Mouse (Mus musculus) gonadal fat pad, adult 2 months (tissue): Measurements from ENCODE around the gene Sirt6. TPM values are rescaled to one million over a fixed set of nuclear protein-coding genes. Genes with fewer than 3 reads are reported as not detected.

Experiments used
- DNase-seq: peaks from one replicate; pipeline ENCODE4 v3.0.0-alpha.2; 2012; ENCODE audit warnings: low read depth
- polyA plus RNA-seq: library from polyadenylated mRNA; depleted of rRNA; stranded (reverse); fragments of >200 nt; gene quantifications from 2 replicates; pipeline ENCODE4 v1.2.3, GENCODE M21; 2012; rRNA removed

Gene Sirt6
- polyA plus RNA-seq, 1 experiment, result 28.5 TPM

- no peak for DNase-seq
These were observed 32.0 kb downstream of the Sirt6 start for GRCm38 (mm10) chr10:81595599-81595998.

DNA sequence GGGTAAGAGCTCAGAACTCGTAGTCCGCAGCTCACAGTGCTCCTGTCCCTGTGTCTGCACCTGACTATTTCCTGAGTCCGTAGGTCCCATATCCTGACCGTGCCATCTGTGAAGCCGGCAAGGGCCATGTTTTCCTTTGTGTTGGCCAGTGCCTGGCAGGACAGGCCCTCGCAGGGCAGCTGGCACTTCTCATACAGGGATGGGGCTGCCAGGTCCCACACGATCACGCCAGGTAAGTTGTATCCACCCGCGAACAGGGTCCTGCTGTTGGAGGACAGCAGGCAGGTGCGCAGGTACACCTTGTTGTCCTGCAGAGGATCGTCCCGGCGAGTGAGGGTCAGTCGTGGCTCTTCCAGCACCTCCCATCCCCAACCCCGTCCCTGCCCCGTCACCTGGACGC is 33.7 kb downstream of the Sirt6 start:
- DNase-seq, result no peak

GRCm38 (mm10) chr10:81593223-81593622 is 34.4 kb downstream of the Sirt6 start:
- no peak for DNase-seq

DNA sequence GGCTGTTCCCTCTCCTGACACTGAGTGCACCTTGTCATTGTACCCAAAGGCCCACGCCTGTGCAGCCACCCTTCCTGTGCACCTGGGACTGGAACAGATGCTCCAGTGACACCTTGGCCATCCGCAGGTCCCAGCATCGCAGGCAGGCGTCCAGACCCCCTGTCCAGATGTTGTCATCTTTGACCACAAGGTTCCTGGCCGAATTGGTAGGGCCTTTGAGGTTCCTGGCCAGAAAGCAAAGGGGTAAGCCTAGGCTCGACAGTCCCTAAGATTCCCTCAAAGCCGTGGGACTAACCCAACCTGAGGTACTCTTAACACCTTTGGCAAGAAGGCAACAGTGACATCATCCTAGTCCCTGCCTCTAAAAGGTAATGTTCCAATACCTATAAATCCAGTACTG is 35.0 kb downstream of the Sirt6 start:
- no peak for DNase-seq

DNA sequence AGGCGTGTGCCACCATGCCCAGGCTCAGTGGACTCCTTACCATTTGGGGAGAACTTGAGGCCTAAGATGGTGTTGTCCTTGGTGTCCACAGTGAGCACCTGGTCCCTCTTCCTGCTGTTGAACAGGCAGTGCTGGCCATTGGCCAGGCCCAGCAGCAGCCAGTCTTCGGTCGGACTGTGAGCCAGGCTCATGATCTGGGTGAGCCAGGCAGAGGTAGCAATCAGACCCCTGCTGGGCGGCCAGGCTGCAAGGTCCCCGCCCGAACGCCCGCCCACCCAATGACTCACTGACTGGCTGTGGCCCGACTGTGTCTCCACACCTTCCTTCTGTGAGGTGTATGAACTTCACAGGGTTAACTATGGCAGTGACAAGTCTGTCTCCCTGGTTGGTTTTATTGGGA is 35.8 kb downstream of the Sirt6 start:
- no peak for DNase-seq

DNA sequence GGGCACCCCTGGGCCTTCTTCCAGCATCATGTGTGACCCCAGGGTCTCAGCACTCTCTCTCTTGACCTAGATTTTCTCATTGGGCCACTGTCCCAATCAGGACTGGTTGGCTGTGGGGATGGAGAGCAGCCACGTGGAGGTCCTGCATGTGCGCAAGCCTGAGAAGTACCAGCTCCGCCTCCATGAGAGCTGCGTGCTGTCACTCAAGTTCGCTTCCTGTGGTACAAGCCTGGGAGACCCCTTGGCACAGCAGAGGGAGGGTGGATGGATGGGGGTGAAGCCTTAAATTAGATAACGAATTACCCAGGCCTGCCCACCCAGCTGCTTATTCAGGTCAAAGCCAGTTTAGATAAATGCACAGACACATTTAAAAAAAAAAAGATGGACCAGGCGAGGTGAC is 38.9 kb downstream of the Sirt6 start:
- no peak for DNase-seq

DNA sequence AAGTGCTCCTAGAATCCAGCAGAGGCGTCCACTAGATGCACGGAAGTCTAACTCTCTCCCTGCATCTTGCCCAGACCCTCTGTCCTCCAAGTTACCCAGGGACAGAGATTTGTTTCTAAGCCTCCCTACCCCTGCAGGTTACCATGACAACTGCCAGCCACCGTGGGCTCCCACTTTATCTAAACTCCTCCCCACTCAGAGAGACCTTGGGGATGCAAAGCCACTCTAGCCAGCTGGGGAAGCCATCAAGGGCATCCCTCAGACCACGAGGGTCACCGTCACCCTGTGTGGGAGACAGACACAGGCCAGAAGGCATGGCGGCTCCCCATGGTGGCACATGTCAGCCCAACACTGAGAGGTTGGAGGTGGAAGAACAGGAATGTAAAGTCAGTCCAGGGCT is 44.2 kb downstream of the Sirt6 start:
- DNase-seq, result no peak

DNA sequence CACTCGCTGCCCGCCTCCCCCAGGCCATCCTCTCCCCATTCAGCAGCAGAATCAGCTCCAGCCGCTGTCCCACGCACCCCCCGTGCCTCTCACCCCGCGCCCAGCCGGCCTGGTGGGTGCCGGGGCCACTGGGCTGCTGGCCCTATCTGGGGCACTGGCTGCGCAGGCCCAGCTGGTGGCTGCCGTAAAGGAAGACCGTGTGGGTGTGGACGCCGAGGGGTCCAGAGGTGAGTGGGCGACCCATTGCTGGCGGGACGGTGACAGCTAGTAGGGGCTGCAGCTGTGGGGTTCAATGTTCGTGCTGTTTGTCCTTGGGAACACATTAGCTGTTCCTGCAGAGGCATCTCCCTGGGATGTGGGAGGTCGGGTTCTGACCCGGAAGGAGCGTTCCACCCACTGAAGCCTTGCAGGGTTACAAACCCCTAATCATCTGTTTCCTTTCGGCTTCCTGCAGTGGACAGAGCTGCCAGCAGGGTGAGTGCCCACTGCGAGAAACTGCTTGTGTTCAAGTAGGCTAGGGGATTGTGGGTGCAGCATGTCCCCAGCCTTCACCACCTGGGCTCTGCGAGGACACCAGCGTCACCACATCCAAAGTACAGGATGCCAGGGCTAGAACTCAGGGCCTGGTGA is 47.0 kb downstream of the Sirt6 start:
- no peak for DNase-seq

DNA sequence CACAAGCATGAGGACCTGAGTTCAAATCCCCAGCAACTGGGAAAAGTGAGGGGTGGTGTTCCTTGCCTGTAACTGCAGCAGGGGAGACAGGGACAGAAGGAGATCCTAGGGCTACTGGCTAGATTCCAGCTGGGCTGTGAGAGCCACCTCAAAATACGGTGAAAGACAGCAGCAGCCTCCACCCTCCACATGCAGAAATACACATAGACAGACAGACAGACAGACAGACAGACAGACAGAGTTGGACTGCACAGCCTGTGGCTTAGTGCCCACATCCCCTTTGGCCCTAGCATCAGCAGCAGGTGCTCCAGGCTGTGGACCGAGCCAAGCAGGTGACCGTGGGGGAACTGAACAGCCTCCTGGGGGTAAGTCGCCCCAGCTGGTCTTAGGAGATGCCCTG is 47.6 kb downstream of the Sirt6 start:
- no peak for DNase-seq

DNA sequence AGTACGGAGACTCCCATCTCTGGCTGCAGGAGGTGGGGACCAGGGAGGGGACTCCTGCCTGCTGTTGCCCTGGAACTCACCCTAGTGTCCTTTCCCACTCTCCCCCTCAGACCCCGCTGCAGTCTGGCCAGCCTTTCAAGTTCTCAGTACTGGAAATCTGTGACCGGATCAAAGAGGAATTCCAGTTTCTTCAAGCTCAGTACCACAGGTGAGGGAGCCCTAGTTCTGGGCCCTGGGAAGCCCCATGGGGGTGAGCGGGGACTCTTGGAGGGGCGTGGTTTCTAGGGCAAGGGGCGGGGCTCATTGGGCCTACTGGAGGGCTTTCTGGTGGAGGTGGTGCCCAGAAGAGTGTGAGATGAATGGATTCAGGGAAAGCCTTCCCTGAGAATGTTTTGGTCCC is 51.9 kb downstream of the Sirt6 start:
- no peak for DNase-seq

- no peak for DNase-seq
These were observed 52.4 kb downstream of the Sirt6 start for GRCm38 (mm10) chr10:81575208-81575631.

DNA sequence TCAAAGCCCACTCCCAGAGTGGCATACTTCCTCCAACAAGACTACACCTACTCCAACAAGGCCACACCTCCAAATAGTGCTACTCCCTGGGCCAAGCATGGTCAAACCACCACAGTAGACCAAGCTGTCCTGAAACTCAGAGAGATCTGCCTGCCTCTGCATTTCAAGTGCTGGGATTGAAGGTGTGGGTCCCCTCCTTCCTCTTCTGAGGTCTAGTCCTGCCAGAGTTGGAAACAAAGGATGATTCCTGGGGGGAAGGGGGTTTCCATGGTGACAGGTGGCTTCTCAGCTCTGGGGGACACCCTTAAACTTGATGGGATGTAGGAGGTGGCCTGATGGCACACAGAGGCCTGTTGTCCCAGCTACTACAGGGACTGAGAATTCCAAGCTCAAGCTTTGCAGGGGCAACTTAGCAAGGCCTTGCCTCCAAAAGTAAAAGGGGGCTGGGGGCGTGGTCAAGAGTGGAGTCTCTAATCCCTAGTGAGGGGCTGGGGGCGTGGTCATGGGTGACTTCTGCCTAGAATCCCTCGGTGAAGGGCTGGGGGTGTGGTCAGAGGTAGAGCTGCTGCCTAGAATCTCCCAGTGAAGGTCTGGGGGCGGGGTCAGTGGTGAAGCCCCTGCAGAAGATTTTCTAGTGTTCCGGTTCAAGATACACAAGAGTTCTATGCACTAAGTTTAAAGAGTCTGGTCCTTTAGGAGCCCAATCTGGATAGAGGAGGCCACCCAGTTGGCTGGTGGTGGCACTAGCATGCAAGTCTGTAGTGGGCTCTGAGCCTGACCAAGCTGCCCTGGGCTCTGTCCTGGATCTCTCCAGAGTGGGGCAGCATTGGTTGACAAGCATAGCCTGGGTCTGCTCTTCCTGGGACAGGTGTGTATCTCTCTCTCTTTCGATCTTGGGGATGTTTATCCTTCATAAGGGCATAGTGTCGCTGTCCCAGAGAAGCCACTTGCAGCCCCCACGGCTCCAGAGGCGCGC is 53.2 kb downstream of the Sirt6 start, which contains the start of gene Tle2:
Gene Tle2 (plus strand): TSS at position 481 of the 976 bp plus-strand sequence.
- no peak for DNase-seq

DNA sequence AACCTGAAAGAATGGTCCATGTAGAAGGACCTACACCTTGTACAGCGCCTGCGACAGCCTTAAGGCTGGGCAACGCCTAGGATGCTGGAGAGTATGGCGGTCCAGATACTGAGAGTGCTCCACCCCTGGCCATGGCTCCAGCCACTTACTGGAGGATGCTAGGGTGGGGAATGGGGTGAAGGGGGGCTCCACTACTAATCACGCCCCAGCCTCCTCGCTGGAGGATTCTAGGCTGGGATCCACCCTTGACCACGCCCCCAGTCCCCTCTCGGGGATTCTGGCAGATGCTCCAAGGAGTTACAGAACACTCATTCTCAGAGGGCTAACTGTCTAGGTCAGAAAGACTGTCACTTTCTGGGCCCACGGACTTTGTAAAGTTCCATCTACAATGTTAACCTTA is 54.6 kb downstream of the Sirt6 start:
- DNase-seq, result no peak

GRCm38 (mm10) chr10:81572133-81572671 is 55.4 kb downstream of the Sirt6 start:
- no peak for DNase-seq

Other genes starting within 250 kb of the Sirt6 start
- 48.7 and 59.7 TPM in 2 replicates for gene Fzr1, start 249.3 kb downstream of the Sirt6 start, polyA plus RNA-seq
- 93.9 and 96.3 TPM in 2 replicates for gene Dohh, start 243.4 kb downstream of the Sirt6 start, polyA plus RNA-seq
- gene Gm48551, start 243.3 kb downstream of the Sirt6 start, polyA plus RNA-seq, result 3.3 and 4.2 TPM in 2 replicates
- gene Gm48552, start 238.8 kb downstream of the Sirt6 start, polyA plus RNA-seq, result 3.1 and 5.6 TPM in 2 replicates
- 28.6 and 32.6 TPM in 2 replicates for gene Smim24, start 234.7 kb downstream of the Sirt6 start, polyA plus RNA-seq
- gene Nfic, start 172.2 kb downstream of the Sirt6 start, polyA plus RNA-seq, result 33.6 and 61.6 TPM in 2 replicates
- 0.27 and 0.67 TPM in 2 replicates for gene Celf5, start 145.1 kb downstream of the Sirt6 start, polyA plus RNA-seq
- 115 and 131 TPM in 2 replicates for gene Ncln, start 131.4 kb downstream of the Sirt6 start, polyA plus RNA-seq
- gene S1pr4, start 127.7 kb downstream of the Sirt6 start, polyA plus RNA-seq, result 2.8 and 3.5 TPM in 2 replicates
- gene Gna15, start 103.6 kb downstream of the Sirt6 start, polyA plus RNA-seq, result 3.3 and 4.7 TPM in 2 replicates
- gene Gna11, start 82.6 kb downstream of the Sirt6 start, polyA plus RNA-seq, result 202 and 223 TPM in 2 replicates
- 651 and 877 TPM in 2 replicates for gene Aes, start 68.3 kb downstream of the Sirt6 start, polyA plus RNA-seq
- gene Tle2, start 53.2 kb downstream of the Sirt6 start, polyA plus RNA-seq, result 75.0 and 107 TPM in 2 replicates
- gene Tle6, start 26.7 kb downstream of the Sirt6 start, polyA plus RNA-seq, result 14.2 and 31.0 TPM in 2 replicates
- gene BC025920, start 21.5 kb downstream of the Sirt6 start, polyA plus RNA-seq, result 1.2 and 1.7 TPM in 2 replicates
- gene Ankrd24, start 743 bp upstream of the Sirt6 start, polyA plus RNA-seq, result 38.6 and 40.5 TPM in 2 replicates
- 0.36 and 0.60 TPM in 2 replicates for gene Gm10778, start 21.3 kb upstream of the Sirt6 start, polyA plus RNA-seq
- gene Zfp433, start 77.0 kb upstream of the Sirt6 start, polyA plus RNA-seq, result 0.76 and 1.2 TPM in 2 replicates
- gene Gm3055, start 143.4 kb upstream of the Sirt6 start, polyA plus RNA-seq, result 0.52 and 0.57 TPM in 2 replicates
- 0.05 TPM in 1 of 2 replicates, not detected in the other for gene Gm4767, start 184.4 kb upstream of the Sirt6 start, polyA plus RNA-seq
- gene Gm32687, start 236.1 kb upstream of the Sirt6 start, polyA plus RNA-seq, result 0.84 and 0.93 TPM in 2 replicates